Mouse (Mus musculus): ENCODE data around the gene BC048671.
A peak's percentile ranks its signal among the peaks of the same experiment; 100 is the strongest.

The BC048671 gene

DNA sequence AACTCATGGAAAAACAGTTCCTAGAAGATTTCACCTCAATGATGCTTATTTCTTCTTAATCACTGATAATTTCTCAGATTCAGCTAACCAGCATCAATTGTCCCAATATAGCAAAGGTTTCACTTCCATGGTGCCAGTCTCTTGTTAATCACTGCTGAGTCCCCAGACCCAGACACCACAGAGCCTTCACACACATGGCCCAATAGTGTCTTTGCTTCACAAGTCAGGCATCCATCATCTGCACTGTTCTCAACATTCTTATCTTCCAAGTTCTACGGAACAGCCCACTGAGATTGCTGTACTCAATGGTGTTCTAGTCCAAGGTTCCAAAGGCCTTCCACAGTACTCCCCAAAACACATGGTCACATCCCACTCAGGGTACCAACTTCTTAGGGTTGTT is at the start of gene BC048671:
TSS of gene BC048671 (plus strand) at position 301 of the 400 bp plus-strand sequence.
- no peak for DNase-seq (ENCODE audit: low read depth in 1 of 2, low spot score in 2 of 2)

DNA sequence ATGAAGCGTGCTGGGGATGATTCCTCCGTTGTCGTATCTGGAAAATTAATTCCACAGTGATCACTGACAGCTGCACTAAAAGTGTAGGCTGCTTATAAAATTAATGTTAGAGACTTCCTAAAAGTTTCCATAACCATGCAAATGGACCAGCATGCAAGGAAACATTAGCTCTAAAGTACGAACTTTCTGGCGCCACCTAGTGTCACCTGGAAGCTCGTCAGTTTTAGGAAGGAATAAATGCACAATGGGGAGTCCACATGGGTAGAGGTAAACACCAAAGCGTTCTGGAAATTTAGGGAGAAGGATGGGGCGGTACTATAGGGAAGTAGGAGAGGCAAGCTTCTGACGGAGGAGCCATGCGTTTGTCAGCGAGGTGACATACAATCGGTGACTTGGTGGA is 12.8 kb upstream of the BC048671 start:
- DNase-seq (ENCODE audit: low read depth in 1 of 2, low spot score in 2 of 2): no peak

DNA sequence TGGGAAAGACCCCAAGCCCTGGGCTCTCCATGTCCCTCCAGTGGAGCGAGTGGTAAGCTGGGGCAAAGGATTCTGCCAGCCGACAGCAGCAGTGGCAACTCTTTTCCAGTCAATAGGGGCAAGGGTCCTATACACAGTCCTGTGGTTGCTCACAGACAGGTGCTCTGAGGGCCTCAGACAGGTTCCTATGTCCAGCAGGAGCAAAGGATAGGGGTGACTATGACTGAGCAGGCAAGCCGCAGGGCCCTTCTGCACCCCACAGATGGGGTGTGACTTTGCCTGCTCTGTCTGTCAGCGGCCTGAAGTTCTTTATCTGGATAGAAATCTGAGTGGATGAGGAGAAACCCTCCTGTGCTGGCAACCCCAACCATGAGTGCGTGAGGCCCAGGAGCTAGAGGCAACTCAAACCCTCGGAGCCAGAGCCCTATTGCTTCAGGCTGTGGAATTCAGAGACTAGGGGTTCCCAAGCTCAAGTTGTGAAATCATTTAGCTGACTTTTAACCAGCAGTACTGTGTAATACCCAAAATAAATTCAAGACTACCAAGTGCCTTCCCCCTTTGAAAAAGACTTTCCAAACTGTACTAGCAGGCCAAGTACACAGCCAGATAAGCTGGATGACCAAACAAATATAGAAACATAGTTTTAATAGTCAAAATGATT is 5.4 kb downstream of the BC048671 start:
- DNase-seq (ENCODE audit: low read depth in 1 of 2, low spot score in 2 of 2): no peak

DNA sequence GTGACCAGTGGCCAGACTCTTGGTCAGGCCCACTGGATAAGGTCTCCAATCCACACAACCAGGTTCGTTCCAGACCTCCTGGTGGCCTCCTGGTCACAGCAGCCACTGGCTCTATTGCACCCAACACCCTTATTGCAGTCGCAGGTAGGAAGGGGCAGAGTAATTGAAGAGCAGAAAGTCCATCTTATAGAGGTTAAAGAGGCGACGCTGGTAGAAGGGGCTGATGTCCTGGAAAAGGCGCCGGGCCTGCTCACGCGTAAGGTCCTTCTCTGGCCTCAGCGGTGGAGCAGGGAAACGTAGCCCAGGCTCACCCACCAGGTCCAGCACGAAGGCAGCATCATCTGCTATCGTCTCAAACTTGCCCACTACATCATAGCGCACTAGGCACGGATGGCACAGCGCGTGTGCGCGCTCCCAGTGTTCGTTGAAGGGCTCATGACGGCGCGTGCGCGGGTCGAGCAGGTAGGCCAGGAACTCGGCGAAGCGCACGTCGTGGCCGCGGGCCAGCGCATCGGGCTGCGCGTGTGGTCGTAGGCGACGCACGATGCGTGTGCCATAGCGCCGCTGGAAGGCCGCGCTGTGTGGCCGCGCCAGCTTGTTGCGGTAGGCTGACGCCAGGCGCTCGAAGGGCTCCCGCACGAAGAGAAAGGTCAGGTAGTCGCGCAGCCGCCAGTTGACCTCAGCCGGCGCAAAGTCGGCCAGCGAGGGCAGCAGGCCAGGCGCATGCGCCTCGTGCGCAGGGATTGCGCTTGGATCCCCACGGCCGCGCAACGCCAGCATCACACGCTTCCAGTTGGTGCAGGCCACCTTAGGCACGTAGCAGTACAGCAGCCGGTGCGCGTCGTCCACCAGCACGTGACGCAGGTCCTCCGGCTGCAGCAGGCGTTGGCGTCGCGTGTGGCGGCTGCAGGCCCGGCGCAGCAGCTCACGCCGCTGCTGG is 8.1 kb downstream of the BC048671 start:
- DNase-seq (ENCODE audit: low read depth in 1 of 2, low spot score in 2 of 2): no peak

DNA sequence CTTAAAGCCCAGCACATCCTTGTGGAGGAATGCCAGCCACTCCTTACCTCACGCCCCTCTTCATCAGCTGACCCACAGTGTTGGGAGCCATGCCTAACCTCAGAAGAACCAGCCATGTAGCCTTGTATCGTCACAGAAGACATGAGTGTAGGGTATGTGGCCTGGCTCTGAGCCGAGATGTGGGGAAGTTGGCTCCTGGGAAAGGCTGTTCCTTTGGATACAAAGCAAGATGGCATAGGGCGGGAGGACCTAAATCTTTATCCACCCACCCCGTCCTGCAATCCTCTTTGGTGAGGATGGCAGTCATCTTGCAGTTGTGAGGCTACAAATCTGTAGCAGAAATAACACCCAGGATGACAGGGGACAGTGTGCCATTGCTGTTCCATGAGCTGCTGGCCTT is 14.9 kb downstream of the BC048671 start:
- no peak for DNase-seq (ENCODE audit: low read depth in 1 of 2, low spot score in 2 of 2)

DNA sequence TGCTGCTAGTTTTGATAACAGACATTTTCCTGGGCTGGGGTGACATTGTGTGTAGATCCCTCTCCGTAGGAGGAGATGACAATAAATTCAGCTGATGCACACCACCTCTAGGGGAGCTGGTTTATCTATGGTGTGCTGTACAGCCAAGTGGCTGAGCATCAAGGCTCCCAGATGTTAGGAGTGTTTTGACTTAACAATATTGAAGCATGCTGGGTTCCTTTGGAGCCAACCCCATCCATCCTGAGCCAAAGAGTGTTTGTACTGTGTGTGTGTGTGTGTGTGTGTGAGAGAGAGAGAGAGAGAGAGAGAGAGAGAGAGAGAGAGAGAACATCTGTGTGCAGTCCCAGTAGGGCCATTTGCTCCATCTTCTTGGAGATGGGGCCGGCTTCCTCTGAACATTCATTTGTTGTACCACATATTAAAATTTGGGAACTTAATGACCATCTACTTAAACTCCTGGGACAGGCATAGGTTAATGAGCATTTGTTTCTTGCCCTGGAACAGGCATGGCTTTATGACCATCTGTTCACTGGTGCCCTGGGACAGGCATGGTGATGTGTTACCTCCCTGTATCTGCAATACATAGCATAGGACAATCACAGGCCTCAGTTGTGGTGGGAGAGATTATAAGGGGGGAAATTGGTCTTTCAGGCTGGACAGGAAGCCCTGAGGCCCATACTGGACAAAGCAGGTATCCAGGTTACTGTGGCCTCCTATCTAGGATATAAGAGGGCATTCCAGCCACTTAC is 16.7 kb downstream of the BC048671 start:
- no peak for DNase-seq (ENCODE audit: low read depth in 1 of 2, low spot score in 2 of 2)

DNA sequence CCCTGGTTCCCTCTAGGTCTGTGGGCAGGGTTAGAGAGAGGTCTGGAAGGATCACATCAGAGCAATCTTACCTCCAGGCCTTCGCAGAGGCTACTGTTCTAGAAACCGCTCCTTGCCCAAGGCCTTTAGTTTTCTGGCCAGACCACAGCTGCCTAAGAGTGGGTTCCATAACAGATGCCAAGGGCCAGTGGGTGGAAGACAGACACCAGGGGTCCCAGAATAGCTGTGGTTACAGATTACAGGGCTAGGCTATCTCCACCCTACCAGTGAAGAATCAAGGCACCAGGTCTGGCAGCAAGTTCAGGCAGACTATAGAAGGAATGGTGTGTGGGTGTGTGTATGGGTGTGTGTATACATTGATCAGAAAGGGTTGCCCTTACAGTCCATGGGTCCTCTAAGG is 18.0 kb downstream of the BC048671 start:
- no peak for DNase-seq (ENCODE audit: low read depth in 1 of 2, low spot score in 2 of 2)

DNA sequence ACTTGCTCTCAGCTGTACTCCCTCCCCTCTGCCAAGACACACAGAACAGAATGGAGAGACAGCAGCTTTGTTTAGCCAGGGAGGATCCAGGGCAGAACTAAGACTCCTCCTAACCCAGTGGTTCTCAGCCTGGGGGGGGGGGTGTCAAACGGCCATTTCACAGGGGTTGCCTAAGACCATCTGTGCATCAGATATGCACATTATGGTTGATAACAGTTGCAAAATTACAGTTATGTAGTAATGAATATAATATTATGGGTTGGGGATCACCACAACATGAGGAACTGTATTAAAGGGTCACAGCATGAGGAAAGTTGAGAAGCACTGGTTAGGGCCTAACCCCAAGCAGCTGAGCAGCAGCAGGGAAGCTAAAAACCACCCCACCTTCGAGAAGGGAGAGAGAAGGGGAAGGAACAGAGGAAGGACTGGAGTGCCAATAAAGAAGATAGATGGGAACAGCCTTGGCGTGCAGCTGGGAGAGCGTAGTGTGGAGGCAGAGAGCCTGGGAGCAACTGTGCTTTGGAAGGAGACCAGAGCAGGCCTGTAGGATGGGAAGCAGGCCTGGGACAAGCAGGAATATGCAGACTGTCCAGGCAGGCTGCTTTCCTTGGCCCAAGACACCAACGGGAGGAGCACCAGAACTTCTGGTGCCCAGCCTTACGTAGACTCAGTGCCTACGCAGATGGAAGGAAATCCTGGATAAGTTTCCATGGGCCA is 18.6 kb downstream of the BC048671 start:
- DNase-seq (ENCODE audit: low read depth in 1 of 2, low spot score in 2 of 2): no peak

DNA sequence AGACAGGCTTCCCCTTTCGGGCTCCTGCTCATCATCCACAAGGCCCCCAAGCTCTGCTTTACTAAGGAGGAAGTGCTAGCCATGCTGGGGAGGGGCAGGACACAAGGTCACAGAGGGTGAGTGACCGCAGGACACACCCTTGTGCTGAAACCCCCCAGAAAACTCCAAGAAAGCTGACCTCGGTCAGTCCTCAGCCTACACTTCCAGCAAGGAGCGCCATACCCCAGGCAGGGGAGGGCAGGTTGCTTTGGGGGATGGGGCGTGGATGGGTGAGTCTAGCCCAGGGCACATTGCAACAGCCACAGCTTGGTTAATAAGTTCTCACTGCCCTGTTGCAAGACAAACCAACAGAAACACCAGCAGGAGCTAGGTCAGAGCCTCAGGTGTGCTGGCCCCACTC is 19.4 kb downstream of the BC048671 start:
- peak; percentile 8 to 9 for DNase-seq (ENCODE audit: low read depth in 1 of 2, low spot score in 2 of 2)

DNA sequence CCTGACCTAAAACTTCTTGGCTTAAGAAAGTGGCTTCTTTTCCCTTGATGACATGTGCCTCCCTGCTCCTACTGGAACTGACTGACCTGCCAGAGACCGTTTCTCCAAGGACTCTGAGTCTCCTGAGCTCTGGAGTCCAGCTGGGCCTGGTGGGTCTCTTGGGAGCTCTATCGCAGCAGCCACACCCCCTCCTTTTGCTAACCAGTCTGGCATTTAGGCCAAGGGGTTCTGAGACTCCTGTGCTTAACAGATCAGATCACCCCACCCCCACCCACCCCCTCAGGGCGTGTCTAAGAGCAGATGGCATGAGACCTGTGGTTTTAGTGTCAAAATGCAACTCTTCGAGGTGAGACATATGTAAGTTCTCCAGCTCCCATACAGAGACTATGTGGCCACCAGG is 20.8 kb downstream of the BC048671 start:
- DNase-seq (ENCODE audit: low read depth in 1 of 2, low spot score in 2 of 2): no peak

DNA sequence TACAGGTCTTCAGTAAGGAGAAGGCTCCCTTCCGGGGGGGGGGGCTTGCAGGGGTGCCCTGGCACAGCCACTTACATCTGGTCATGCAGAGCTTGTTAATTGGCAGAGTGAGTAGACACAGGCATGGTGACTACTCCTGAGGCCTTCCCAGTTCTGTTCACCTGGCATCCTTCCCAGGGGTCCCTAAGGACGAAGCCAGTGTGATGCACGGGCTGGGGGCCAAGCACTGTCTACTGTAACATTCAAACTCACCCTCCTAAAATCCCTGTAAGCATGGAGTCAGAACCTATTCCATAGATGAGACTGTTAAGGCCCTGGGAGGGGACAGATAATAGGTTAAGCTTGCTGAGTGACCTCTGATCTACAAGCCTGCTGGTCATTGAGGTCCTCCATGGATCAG is 23.0 kb downstream of the BC048671 start:
- DNase-seq (ENCODE audit: low read depth in 1 of 2, low spot score in 2 of 2): no peak

DNA sequence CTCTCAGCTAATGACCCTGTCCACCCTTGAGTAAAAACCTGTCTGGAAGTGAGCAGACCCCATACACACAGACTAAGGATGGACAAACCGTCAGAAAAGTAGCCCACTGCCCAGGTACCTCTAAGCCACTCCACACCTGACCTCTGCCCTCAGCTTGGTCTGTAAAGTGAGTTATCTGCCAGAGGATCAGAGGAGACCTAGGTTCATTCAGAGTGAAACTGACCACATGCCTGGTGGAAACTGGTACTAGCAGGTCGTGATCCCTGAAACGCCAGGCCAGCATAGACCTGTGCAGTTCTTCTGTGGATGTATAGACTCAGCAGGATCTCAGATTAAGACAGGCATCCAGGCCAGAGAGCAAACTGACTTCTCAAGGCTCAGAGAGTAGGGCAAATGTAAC is 23.4 kb downstream of the BC048671 start:
- no peak for DNase-seq (ENCODE audit: low read depth in 1 of 2, low spot score in 2 of 2)

DNA sequence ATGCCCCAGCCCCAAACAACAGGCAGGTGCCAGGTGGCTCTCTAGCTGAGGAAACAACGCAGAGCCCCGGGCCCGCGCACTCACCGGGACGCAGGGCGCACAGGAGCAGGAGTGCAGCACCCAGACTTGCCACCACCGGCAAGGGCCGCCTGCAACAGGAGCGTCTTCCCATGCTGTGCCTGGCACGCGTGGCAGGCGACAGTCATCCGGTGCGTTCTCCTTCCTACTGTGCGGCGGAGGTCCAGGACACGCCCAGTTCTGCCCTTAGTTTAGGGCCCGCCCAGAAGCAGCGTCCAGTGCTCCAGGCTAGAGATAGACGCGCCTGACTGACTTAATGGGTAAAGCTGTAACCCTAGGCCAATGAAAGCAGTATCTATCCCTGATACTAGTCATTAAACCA is 24.0 kb downstream of the BC048671 start, which contains the start of gene Chst13:
TSS of gene Chst13 (minus strand) at position 195 of the 400 bp plus-strand sequence.
- no peak for DNase-seq (ENCODE audit: low read depth in 1 of 2, low spot score in 2 of 2)

DNA sequence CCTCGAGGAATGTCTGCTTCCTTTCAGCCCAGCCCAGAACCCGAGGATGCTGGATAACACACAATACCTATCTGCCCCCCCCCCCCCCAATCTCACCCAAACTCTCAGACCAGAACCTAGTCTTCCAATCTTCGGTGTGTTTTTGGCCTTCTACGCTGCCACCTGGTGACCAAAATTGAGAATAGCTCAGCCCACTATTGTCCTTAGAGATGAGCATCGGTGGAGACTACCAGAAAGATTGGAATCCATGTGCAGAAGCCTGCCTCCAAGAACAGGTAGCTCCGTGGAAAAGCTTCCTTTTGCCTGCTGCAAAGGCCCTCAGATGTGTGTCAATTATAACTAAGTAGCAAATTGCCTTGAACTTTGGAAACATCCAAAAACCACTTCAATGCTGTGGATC is 26.7 kb downstream of the BC048671 start:
- no peak for DNase-seq (ENCODE audit: low read depth in 1 of 2, low spot score in 2 of 2)

DNA sequence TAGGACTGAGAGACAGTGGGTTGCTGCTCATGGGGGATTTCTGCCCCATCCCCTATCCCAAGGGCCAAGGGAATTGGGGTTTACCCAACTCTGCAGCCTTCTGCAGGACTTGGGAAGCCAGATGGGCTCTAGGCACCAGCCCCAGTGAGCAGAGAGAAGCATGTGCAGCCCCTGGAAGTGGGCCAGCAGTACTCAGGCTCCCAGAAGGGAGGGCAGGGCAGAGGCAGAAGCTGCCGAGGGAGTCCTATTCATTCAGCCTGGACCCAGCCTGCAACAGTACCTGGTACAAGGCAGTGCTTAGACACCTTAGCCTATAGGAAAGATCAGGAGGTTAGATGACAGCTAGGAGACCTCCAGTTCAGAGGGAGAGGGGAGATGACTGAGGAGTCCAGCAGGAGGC is 28.9 kb downstream of the BC048671 start:
- no peak for DNase-seq (ENCODE audit: low read depth in 1 of 2, low spot score in 2 of 2)

DNA sequence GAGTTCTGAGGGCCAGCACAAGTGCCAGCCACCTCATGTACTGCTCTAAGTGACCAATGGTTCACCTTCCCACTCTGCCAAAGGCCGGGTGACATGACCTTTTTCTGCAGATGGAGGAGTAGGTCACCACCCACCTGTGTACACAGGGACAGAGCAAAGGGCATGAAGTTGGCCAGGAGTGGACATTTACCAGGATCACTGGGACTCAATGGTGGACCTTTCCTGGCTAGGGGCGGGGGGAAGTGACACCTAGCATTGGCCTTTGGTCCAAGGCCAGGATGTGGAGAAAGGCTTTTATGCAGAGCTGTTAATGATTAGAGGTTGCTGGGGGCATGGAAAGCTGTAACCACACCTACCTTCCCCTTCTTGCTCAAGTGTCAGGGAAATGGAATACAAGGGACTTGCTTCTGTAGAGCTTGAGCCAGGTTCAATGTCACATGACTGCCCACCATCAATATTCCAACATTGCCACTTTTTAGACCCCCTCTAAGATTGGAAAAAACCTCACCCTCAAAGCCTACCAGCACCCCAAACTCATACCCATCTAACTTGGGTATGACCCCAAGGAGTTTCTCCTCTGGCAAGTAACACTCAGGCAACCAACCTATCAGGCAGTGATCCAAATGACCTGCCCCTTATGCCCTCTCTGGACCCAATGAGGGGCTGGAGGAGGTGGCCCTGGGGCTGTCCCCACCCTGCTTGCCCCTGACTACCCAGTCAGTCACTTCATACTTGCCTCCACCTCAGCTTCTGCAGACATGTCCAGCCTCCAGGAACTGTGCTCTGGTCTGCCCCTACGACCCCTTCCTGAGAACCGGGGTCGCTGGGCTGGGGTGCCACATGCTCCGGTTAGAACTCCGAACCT is 31.8 kb downstream of the BC048671 start, which contains the start of gene Uroc1:
TSS of gene Uroc1 (plus strand) at position 724 of the 865 bp plus-strand sequence.
- no peak for DNase-seq (ENCODE audit: low read depth in 1 of 2, low spot score in 2 of 2)

DNA sequence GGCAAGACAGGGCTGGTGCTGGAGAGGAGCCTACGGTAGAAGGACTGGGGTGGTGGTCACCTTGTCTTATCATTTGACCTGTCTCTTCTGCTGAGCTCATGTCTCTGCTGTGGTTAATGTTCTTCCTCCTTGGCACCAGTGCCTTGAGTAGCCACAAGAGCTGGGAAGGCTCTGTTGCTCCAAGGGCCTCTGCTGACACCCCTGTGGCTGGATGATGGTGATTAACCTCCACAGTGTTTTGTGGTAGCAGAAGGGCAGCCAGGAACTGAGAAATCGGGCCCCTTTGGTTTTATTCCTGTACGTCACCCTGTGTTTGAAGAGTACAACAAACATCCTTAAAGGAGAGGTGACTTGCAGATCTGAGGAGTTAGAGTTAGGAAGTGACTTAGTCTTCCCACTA is 33.2 kb downstream of the BC048671 start:
- no peak for DNase-seq (ENCODE audit: low read depth in 1 of 2, low spot score in 2 of 2)

DNA sequence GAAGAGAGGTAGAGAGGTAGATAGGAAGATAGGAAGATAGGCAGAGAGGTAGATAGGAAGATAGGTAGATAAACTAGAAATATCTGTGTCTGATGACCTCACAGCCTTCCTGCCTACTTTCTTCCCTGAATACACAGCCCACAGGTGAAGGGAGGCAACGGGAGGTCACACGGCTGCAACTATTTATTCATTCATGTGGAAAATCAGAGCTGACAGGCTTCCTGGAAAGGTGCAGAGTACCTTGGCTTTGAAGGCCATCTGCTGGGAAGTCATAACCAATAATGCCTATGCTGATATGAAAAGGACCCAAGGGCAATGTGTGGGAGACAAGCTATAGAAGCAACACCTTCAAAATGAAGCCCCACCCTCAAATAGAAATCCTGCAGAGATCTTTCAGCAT is 41.3 kb downstream of the BC048671 start:
- no peak for DNase-seq (ENCODE audit: low read depth in 1 of 2, low spot score in 2 of 2)

DNA sequence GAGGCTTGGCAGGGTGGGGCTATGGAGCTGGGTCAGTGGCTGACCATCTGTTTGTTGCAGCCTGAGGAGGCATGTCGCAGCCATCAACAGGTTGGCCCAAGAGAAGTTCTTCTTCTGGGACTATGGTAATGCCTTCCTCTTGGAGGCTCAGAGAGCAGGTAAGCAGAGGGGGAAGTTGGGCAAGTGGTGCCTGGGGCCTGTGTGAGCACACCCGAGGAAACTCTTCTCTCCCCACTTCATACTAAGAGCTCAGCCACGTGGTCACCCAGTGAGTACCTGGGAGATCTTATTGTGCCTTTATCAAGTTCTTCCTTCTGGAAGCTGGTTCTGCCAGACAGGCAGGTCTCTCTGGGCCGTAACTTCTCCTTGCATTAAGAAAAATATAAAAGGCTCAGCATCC is 46.2 kb downstream of the BC048671 start:
- DNase-seq (ENCODE audit: low read depth in 1 of 2, low spot score in 2 of 2): no peak

DNA sequence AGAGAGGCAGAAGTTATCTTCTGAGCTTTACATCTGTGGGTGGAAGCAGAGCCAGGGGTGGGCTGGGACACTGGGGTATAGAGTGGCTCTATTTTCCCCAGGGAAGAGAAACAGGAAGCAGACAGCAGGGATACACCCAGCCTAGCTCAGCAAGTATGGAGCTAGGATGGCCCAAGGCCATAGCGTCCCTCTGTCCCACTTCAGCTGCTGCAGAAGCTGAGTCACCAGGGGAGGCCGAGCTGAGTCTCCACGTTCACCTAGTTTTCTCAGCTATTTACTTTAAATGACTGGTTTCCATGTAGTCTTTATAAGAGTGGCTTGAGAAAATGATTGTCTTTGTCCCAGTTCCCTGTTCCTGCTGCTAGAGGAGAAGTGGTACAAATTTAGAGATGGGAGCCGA is 47.5 kb downstream of the BC048671 start:
- no peak for DNase-seq (ENCODE audit: low read depth in 1 of 2, low spot score in 2 of 2)
